Mouse (Mus musculus): Measurements from ENCODE around the gene Ckap2l.

Gene Ckap2l

GRCm38 (mm10) chr2:129296671-129297588 is at the start of gene Ckap2l:
TSS of gene Ckap2l (minus strand) at chr2:129297212.
- DNase-seq (ENCODE audit: low spot score in 2 of 2), result peak; percentile 97 to 98

GRCm38 (mm10) chr2:129338138-129338621 is 41.2 kb upstream of the Ckap2l start:
- no peak for DNase-seq (ENCODE audit: low spot score in 2 of 2)

- no peak for DNase-seq (ENCODE audit: low spot score in 2 of 2)
Observed at GRCm38 (mm10) chr2:129333471-129333870, 36.5 kb upstream of the Ckap2l start.

GRCm38 (mm10) chr2:129330540-129330939 is 33.5 kb upstream of the Ckap2l start:
- no peak for DNase-seq (ENCODE audit: low spot score in 2 of 2)

GRCm38 (mm10) chr2:129330024-129330423 is 33.0 kb upstream of the Ckap2l start:
- no peak for DNase-seq (ENCODE audit: low spot score in 2 of 2)

- DNase-seq (ENCODE audit: low spot score in 2 of 2), result no peak
Observed at GRCm38 (mm10) chr2:129328238-129328637, 31.2 kb upstream of the Ckap2l start.

GRCm38 (mm10) chr2:129324216-129324615 is 27.2 kb upstream of the Ckap2l start:
- no peak for DNase-seq (ENCODE audit: low spot score in 2 of 2)

GRCm38 (mm10) chr2:129322117-129322635 is 25.2 kb upstream of the Ckap2l start:
- peak; percentile 24 to 66 for DNase-seq (ENCODE audit: low spot score in 2 of 2)

GRCm38 (mm10) chr2:129320033-129320605 is 23.1 kb upstream of the Ckap2l start:
- DNase-seq (ENCODE audit: low spot score in 2 of 2), result peak; percentile 28 to 33

GRCm38 (mm10) chr2:129315831-129316230 is 18.8 kb upstream of the Ckap2l start:
- no peak for DNase-seq (ENCODE audit: low spot score in 2 of 2)

- no peak for DNase-seq (ENCODE audit: low spot score in 2 of 2)
Observed at GRCm38 (mm10) chr2:129314880-129315279, 17.9 kb upstream of the Ckap2l start.

GRCm38 (mm10) chr2:129313934-129314333 is 16.9 kb upstream of the Ckap2l start:
- DNase-seq (ENCODE audit: low spot score in 2 of 2), result no peak

GRCm38 (mm10) chr2:129309836-129310235 is 12.8 kb upstream of the Ckap2l start, which contains the start of gene Il1a:
TSS of gene Il1a (minus strand) at chr2:129309972.
- DNase-seq (ENCODE audit: low spot score in 2 of 2), result no peak

- no peak for DNase-seq (ENCODE audit: low spot score in 2 of 2)
Observed at GRCm38 (mm10) chr2:129306020-129306419, 9.0 kb upstream of the Ckap2l start.

GRCm38 (mm10) chr2:129297589-129297982 is 574 bp upstream of the Ckap2l start:
- peak in 1 of 2 experiments; percentile 46 for DNase-seq (ENCODE audit: low spot score in 2 of 2)

- DNase-seq (ENCODE audit: low spot score in 2 of 2), result no peak
Observed at GRCm38 (mm10) chr2:129296086-129296485, 926 bp downstream of the Ckap2l start.

- DNase-seq (ENCODE audit: low spot score in 2 of 2), result no peak
Observed at GRCm38 (mm10) chr2:129295075-129295474, 1.9 kb downstream of the Ckap2l start.

- no peak for DNase-seq (ENCODE audit: low spot score in 2 of 2)
Observed at GRCm38 (mm10) chr2:129273823-129274222, 23.2 kb downstream of the Ckap2l start.

GRCm38 (mm10) chr2:129270621-129271020 is 26.4 kb downstream of the Ckap2l start:
- DNase-seq (ENCODE audit: low spot score in 2 of 2), result no peak

- no peak for DNase-seq (ENCODE audit: low spot score in 2 of 2)
Observed at GRCm38 (mm10) chr2:129269986-129270385, 27.0 kb downstream of the Ckap2l start.

- DNase-seq (ENCODE audit: low spot score in 2 of 2), result no peak
Observed at GRCm38 (mm10) chr2:129269161-129269643, 27.8 kb downstream of the Ckap2l start.

- DNase-seq (ENCODE audit: low spot score in 2 of 2), result no peak
Observed at GRCm38 (mm10) chr2:129267738-129268137, 29.3 kb downstream of the Ckap2l start.

Measured in frontal cortex, postnatal 36 days (tissue).